Mouse (Mus musculus): Measurements from ENCODE around the gene Nfic.
A peak's percentile ranks its signal among the peaks of the same experiment; 100 is the strongest.

Nfic gene

GRCm38 (mm10) chr10:81455181-81455895 lies at the start of gene Nfic:
Gene Nfic, minus strand, starts transcription at chr10:81455635.
- no peak for DNase-seq (ENCODE audit: low read depth)

GRCm38 (mm10) chr10:81502658-81503057 lies 47.2 kb upstream of the Nfic start:
- DNase-seq (ENCODE audit: low read depth): no peak

GRCm38 (mm10) chr10:81501863-81502262 lies 46.4 kb upstream of the Nfic start:
- DNase-seq (ENCODE audit: low read depth): no peak

DNA sequence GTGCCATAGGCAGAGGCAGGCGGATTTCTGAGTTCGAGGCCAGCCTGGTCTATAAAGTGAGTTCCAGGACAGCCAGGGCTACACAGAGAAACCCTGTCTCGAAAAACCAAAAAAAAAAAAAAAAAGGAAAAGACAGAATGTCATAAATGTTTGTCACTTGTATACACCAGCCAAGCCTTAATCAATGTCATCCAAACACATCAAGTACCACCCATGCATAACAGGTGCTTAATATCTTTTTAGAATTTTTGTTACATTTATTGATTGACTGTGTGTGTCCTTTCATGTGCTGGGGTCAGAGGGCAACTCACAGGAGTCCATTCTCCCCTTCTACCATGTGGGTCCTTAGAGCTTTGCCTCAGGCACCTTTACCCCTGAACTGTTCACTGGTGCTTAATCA lies 44.6 kb upstream of the Nfic start, which contains the start of gene S1pr4:
TSS of gene S1pr4 (minus strand) at position 101 of the 400 bp plus-strand sequence.
- DNase-seq (ENCODE audit: low read depth): no peak

- DNase-seq (ENCODE audit: low read depth): no peak
Measured at GRCm38 (mm10) chr10:81499250-81499901, 43.9 kb upstream of the Nfic start.

GRCm38 (mm10) chr10:81498316-81499249 lies 43.1 kb upstream of the Nfic start:
- DNase-seq (ENCODE audit: low read depth): no peak

DNA sequence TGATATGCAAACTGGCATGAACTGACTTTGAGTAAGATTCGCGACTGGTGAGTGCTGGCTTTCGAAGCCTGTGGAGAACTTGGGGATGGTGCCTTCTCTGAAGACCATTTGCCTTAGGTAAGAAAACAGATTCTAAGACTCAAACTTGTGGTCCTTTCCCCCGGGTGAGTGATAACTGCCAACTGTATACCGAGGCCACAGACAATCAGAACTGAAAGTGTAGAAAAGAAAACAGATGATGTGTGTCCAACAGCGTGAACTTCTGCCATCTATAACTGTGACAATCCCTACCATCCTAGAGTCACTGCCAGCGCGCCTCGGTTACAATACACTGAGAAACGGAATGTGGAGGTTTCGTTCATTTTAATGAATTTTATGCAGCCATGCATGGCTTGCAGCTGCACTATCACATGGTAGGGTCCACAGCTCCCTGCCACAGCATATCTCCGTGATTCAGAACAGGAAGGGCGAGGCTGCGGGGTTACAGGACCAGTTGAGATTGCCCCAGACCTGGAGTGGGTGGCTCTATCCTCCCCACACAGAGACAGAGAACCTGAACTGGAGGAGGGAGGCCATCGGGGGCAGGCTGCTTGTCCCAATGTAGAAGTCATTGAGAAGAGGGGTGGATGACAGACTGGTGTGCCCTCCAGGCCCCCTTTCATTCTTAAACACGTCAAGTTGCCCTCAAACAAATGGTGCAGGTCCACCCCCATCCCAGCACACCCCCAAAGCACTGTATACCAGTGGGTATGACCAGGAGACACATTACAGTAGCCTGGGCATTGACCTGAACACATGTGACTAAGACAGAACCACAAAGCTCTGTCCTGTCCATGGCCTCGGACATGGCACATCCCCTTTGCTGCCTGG lies 42.2 kb upstream of the Nfic start:
- DNase-seq (ENCODE audit: low read depth): no peak

DNA sequence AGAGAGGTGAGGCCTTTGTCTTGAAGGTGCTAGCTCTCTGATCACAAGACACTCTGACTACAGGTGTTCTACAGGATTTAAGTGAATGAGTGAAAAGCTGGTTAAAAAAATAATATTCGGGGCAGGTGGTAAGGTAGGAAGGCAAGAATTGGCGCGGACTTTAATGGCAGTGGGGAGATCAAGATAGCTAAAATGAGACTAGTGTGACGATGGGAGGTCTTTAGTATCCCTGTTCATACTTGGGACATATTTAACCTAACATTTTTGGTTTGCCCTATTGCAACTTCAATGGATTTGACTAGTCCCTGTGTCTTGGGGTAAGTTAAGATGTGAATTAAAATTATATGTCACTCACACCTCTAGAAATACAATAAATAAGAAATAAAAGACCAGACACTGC lies 41.5 kb upstream of the Nfic start:
- DNase-seq (ENCODE audit: low read depth): no peak

GRCm38 (mm10) chr10:81496264-81496901 lies 40.9 kb upstream of the Nfic start, which contains the start of gene Ncln:
Gene Ncln, minus strand, starts transcription at chr10:81496392.
- DNase-seq (ENCODE audit: low read depth): peak; percentile 96

GRCm38 (mm10) chr10:81495616-81496263 lies 40.3 kb upstream of the Nfic start:
- peak; percentile 13 for DNase-seq (ENCODE audit: low read depth)

GRCm38 (mm10) chr10:81495151-81495550 lies 39.7 kb upstream of the Nfic start:
- DNase-seq (ENCODE audit: low read depth): no peak

GRCm38 (mm10) chr10:81494260-81495041 lies 39.0 kb upstream of the Nfic start:
- no peak for DNase-seq (ENCODE audit: low read depth)

GRCm38 (mm10) chr10:81493601-81494220 lies 38.3 kb upstream of the Nfic start:
- no peak for DNase-seq (ENCODE audit: low read depth)

DNA sequence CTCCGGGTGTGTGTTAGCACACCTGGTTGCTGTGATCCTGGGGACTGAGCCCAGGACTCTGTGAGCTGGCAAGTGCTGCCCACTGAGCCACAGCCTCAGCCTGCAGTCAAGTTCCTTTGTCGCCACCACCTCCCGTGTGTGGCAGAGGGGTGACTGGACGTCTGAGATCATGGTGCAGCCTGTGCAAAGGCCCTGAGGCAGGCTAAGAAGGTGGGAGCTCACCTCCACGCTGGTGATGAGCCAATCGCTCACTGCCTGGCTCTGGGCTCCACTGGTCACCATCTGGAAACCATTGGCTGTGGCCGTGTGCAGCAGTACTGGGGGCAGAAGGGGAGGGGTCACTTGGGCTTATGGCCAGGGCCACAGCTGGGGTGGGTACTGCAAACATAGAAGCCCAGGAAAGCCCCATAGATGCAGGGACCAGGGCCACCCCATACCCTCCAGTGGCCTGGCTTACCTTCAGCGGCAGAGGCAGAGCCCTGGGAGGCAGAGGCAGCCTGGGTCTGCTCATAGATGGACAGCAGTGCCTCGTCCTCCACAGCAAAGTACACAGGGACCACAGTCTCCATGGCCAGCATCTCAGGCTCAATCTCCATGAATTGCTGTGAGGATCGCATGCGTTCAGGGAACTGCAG lies 37.3 kb upstream of the Nfic start:
- no peak for DNase-seq (ENCODE audit: low read depth)

DNA sequence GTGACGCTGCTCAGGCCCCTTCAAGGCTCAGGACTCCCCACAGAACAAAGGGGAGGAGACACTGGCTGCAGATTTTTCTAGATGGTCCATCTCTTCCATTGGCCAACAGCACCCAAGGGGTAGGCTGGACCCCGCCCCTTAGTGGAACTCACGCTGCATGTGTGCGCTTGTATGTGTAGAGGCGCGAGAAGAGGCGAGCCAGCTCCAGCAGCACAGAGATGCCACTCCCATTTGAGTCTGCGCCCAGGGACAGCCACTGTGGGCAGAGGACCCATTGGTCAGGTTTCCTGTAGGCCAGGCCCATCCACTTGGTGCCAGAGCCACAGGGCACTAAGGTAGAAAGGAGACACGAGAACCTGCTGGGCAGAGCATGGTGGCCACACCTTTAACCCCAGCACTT lies 35.6 kb upstream of the Nfic start:
- DNase-seq (ENCODE audit: low read depth): no peak

GRCm38 (mm10) chr10:81489941-81490340 lies 34.5 kb upstream of the Nfic start:
- DNase-seq (ENCODE audit: low read depth): no peak

- no peak for DNase-seq (ENCODE audit: low read depth)
Measured at GRCm38 (mm10) chr10:81488081-81488480, 32.6 kb upstream of the Nfic start.

DNA sequence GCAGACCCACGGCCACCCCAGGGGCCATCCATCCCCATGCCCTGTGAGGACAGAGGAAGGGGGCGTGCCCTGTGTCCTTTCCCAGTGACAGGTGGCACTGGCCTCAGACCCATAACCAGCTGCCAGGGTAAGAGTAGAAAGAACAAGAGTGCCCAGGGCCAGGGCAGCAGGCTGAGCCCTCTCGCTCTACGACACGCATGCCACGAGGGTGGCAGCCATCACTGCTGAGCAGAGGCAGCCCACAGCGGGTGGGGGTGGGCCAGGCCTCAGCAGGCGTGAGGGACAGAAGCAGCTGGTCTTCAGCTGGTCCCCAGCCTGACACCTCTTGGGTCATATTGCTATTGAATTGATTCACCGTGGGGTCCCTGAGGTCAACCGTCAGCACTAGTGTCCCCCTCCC lies 31.1 kb upstream of the Nfic start:
- no peak for DNase-seq (ENCODE audit: low read depth)
